Mouse (Mus musculus): Measurements from ENCODE around the gene Bnipl.

Bnipl gene

DNA sequence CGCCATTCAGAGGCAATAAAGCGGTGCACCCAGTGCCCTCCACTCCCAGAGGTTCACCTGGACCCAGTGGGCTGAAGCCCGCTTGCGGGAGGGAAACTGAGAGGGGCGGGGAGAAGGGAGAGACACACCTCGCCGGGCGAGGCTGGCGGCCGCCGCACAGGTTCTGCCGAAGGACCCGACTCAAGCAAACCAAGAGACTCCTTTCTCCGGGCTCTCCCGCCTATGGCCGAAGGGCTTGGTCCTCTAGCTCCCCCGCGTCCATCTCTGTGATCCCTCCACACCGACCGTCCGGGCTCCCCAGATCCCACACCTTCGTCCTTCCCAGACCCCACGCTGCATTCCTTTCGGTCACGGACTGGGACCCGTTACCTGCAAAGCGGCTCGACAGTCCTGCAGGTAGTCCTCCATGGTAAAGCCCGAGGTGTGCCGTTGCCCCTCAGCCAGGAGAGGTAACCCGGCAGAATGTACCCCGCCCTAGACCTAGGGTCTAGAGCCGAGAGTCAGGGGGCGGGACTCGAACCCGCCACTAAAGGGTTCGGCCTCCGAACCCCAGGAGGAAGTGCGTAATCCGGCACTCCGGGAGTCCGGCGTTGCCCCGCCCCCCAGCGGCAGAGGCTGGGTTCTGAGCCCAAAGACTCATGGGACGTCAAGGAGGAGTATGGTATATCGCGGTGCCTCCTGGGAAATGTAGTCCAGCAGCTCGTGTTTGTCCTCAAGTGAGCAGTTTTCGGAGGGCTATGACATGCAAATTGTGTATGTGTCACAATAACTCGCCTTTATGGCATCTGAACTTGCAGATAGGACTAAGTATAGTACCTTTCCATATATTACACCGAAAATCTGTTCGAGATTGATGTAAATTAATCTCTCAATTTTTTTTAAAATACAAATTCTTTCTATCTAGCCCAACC lies 30.5 kb upstream of the Bnipl start, which contains the start of the genes Mindy1 and Prune1:
Mindy1 (plus strand) TSS at position 130 of the 911 bp plus-strand sequence.
Prune1 (minus strand) TSS at position 861 of the 911 bp plus-strand sequence.
- DNase-seq (ENCODE audit: extremely low spot score, low spot score), result peak; percentile 97

DNA sequence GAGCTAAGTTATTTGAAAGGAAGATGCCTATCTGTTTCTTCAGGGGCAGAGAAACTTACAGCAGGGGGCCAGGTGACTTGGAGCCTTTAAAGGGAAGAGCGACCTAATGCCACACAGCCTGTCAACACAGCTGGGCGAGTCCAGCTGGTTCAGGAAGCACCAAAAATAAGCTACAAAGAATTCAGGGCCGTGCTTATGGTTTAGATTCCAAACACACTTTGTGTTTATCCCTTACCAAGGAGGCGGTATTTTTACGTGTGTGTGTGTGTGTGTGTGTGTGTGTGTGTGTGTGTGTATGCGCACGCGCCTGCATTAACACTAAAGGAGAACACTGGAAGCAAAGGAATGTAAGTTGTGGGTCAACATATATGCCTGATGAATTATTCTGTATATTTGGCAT lies 29.8 kb upstream of the Bnipl start:
- DNase-seq (ENCODE audit: extremely low spot score, low spot score), result peak; percentile 29

- no peak for DNase-seq (ENCODE audit: extremely low spot score, low spot score)
Measured at GRCm38 (mm10) chr3:95277149-95277551, 26.2 kb upstream of the Bnipl start.

- DNase-seq (ENCODE audit: extremely low spot score, low spot score), result no peak
Measured at GRCm38 (mm10) chr3:95276428-95276934, 25.5 kb upstream of the Bnipl start.

DNA sequence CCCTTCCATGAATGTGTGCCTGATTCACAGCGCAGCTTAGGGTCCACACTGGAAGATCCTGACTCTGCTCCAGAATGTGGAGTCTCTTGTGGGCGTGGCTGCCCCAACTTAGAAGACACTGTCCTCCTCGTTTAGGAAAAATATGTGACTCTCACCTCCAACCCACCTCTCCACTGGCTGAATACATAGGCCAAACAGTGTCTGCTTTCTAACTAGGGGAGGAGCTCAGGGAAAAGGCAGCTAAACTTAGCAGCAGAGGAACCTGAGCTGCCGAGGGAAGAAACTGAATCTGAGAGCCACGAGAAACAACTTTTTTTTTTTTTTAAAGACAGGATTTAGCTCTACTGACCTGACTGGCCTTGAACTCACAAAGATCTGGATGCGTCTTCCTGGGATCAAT lies 24.2 kb upstream of the Bnipl start:
- DNase-seq (ENCODE audit: extremely low spot score, low spot score), result no peak

DNA sequence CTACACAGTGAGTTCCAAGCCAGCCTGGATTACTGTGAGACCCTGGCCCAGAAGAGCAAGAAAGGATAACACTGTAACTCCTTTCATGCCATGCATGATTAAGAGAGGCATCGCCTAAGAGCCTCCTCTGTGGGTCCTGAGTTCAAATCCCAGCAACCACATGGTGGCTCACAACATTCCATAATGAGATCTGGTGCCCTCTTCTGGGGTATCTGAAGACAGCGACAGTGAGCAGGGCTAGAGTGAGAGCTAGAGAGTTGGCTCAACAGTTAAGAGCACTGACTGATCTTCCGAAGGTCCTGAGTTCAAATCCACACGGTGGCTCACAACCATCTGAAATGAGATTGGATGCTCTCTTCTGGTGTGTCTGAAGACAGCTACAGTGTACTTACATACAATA lies 23.5 kb upstream of the Bnipl start:
- DNase-seq (ENCODE audit: extremely low spot score, low spot score), result no peak

DNA sequence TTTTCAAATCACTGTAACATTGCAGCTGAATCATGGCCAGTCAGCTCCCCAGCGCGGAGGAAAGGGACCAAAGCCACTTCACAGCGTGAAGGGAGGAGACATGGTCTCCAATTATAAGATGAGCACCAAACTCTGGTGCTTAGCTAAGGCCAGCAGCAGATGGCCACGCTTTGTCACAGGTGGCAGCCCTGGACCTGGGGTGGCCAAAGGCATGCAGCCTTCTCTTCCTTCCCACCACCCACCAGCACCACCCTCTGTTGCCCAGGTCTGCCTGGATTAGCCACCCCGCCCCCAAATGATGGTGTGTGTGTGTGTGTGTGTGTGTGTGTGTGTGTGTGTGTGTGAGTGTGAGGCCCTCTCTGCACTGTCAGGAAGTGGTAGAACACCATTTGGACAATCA lies 22.5 kb upstream of the Bnipl start:
- no peak for DNase-seq (ENCODE audit: extremely low spot score, low spot score)

- DNase-seq (ENCODE audit: extremely low spot score, low spot score), result no peak
Measured at GRCm38 (mm10) chr3:95270766-95271364, 19.9 kb upstream of the Bnipl start.

- no peak for DNase-seq (ENCODE audit: extremely low spot score, low spot score)
Measured at GRCm38 (mm10) chr3:95269789-95270188, 18.8 kb upstream of the Bnipl start.

DNA sequence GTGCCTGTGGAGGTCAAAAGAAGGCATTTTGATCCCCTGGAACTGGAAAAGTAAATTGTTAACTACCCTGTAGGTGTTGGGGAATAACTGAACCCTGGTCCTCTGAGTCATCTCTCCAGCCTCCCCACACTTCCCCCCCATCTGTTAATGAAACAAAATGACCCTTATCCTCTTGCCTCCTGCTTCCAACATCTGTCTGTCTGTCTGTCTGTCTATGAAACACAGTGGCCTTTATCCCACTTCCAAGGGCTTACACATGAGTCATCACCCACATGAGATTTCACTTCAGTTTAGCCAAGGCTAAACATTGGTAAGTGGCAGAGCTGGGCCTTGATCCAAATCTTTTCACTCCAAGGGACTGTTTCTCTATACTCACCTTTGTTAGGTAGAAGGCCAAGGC lies 16.9 kb upstream of the Bnipl start:
- DNase-seq (ENCODE audit: extremely low spot score, low spot score), result no peak

- no peak for DNase-seq (ENCODE audit: extremely low spot score, low spot score)
Measured at GRCm38 (mm10) chr3:95266052-95266451, 15.1 kb upstream of the Bnipl start.

- DNase-seq (ENCODE audit: extremely low spot score, low spot score), result no peak
Measured at GRCm38 (mm10) chr3:95264724-95265123, 13.7 kb upstream of the Bnipl start.

- peak; percentile 60 for DNase-seq (ENCODE audit: extremely low spot score, low spot score)
Measured at GRCm38 (mm10) chr3:95263089-95263739, 12.2 kb upstream of the Bnipl start.

DNA sequence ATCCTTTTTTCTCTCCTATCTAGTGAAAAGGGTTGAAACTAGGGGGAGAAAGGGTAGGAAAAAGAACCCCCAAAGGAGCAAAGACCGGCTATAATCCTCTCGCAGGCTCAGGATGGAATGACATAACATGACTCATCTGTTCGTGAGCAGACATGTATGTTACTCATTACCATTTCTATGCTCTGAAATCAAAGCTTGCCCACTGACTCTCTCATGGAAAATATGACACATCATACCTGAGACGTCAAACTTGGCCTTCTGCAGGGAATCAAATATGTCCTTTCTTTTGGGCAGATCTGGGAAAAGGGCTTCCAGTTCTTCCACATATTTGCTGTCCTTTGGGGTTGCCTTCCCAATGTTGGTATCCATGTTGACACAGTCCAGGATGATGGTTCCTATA lies 11.0 kb upstream of the Bnipl start:
- DNase-seq (ENCODE audit: extremely low spot score, low spot score), result no peak

- no peak for DNase-seq (ENCODE audit: extremely low spot score, low spot score)
Measured at GRCm38 (mm10) chr3:95256931-95257330, 5.9 kb upstream of the Bnipl start.

- no peak for DNase-seq (ENCODE audit: extremely low spot score, low spot score)
Measured at GRCm38 (mm10) chr3:95250361-95250760, 632 bp downstream of the Bnipl start.

DNA sequence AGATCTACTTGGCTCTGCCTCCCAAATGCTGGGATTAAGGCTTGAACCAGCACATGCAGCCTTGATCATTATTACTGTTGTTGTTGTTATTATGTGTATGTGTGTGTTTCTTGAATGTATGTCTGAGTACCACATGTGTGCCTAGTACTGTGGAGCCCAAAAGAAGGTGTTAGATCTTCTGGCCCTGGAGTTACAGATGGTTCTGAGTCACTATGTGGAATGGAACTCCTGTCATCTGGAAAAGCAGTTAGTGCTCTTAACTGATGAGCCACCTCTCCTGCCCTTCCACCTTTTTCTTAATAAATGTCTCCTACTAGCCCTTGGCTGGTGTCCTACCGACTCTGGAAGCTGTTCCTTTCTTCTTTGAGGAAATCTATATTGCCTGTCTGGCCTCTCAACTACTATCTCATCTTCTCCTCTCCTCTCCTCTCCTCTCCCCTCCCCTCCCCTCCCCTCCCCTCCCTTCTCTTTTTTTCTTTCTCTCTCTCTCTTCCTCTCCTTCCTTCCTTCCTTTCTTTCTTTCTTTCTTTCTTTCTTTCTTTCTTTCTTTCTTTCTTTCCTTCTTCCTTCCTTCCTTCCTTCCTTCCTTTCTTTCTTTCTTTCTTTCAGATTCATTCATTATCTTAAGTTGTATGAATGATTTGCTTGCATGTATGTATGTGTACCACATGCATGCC lies 3.2 kb downstream of the Bnipl start:
- DNase-seq (ENCODE audit: extremely low spot score, low spot score), result no peak

DNA sequence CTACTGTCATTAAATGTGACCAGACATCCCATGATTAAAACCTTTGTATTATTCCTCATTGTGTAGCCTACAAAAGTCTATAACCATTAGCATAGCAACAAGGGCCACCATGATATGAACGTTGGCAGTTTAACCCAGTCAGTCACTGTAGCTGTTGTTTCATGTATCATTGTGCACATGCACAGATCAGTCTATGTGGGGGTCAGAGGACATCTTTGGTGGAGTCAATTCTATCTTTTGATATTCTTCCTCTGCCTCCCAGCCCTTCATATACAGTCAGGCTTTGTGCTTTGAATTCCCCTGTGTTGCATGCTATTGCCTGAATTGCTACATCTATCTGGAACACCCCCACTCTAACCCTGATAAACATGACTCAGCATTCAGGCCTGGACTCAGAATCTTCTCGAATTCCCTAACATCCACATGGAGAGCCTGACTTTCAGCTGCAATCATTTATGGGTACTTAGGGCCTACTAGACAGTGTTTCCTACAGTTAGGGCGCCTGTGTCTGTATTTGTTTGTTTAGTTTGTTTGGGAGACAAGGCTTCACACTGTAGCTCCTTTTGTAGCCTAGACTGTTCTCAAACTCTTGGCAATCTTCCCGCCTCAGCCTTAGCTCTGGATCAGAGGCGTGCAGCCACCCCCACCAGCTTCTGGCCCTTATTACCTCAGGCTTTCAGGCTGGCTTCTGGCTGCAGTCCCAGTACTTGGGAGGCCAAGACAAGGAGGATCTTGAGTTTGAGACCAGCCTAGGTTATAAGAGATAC lies 4.3 kb downstream of the Bnipl start:
- DNase-seq (ENCODE audit: extremely low spot score, low spot score), result no peak

- no peak for DNase-seq (ENCODE audit: extremely low spot score, low spot score)
Measured at GRCm38 (mm10) chr3:95243086-95243485, 7.9 kb downstream of the Bnipl start.

DNA sequence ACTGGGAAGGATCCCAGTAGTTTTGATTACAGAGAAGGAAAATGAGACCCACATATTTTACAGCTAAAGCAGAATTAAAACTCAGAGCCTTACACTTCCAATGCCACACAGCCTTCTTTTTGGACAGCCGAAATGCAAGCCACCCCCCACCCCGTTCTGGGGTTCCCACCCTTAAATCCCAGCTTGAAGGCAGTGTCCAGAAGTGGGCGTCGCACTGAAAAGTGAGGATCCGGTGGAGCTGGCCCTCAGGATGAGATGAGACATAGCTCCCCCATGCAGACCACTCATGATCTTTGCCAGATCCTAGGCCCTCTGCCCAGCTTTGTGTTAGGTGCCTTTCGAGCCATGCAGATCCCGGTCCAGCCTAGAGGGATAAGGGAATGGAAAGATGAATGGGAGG lies 9.5 kb downstream of the Bnipl start, which contains the start of gene Gm128:
Gm128 (minus strand) TSS at position 101 of the 400 bp plus-strand sequence.
- no peak for DNase-seq (ENCODE audit: extremely low spot score, low spot score)

- no peak for DNase-seq (ENCODE audit: extremely low spot score, low spot score)
Measured at GRCm38 (mm10) chr3:95240900-95241299, 10.1 kb downstream of the Bnipl start.

Measured in neural tube, embryonic 10.5 days (tissue).